Mouse (Mus musculus): ENCODE data around the gene Pxt1. TPM values are rescaled to one million over a fixed set of nuclear protein-coding genes. Genes with fewer than 3 reads are reported as not detected.

Pxt1 gene
- total RNA-seq, 2 experiments from 2014 or later = not detected

- no peak for ATAC-seq (replicated peaks; ENCODE audit: low FRiP score, low TSS enrichment, poor library complexity, severe bottlenecking)
These were observed 21.5 kb downstream of the Pxt1 start for GRCm38 (mm10) chr17:28922096-28922495.

- ATAC-seq (replicated peaks; ENCODE audit: low FRiP score, low TSS enrichment, poor library complexity, severe bottlenecking) = no peak
These were observed 22.6 kb downstream of the Pxt1 start for GRCm38 (mm10) chr17:28921086-28921485.

GRCm38 (mm10) chr17:28916520-28916919, 27.1 kb downstream of the Pxt1 start:
- no peak for ATAC-seq (replicated peaks; ENCODE audit: low FRiP score, low TSS enrichment, poor library complexity, severe bottlenecking)

GRCm38 (mm10) chr17:28915060-28915628, 28.5 kb downstream of the Pxt1 start, which contains the start of gene 4930539E08Rik:
Gene 4930539E08Rik (minus strand): TSS chr17:28915324.
- no peak for ATAC-seq (replicated peaks; ENCODE audit: low FRiP score, low TSS enrichment, poor library complexity, severe bottlenecking)

GRCm38 (mm10) chr17:28913940-28914339, 29.7 kb downstream of the Pxt1 start:
- no peak for ATAC-seq (replicated peaks; ENCODE audit: low FRiP score, low TSS enrichment, poor library complexity, severe bottlenecking)

GRCm38 (mm10) chr17:28913200-28913599, 30.4 kb downstream of the Pxt1 start:
- ATAC-seq (replicated peaks; ENCODE audit: low FRiP score, low TSS enrichment, poor library complexity, severe bottlenecking) = no peak

GRCm38 (mm10) chr17:28910139-28910538, 33.5 kb downstream of the Pxt1 start:
- no peak for ATAC-seq (replicated peaks; ENCODE audit: low FRiP score, low TSS enrichment, poor library complexity, severe bottlenecking)

GRCm38 (mm10) chr17:28909252-28909941, 34.2 kb downstream of the Pxt1 start:
- 0 out of 2 replicates have a peak, but pooled peaks have one; percentile 44 for ATAC-seq (replicated peaks; ENCODE audit: low FRiP score, low TSS enrichment, poor library complexity, severe bottlenecking)

GRCm38 (mm10) chr17:28907959-28908358, 35.7 kb downstream of the Pxt1 start:
- no peak for ATAC-seq (replicated peaks; ENCODE audit: low FRiP score, low TSS enrichment, poor library complexity, severe bottlenecking)

GRCm38 (mm10) chr17:28905377-28905916, 38.2 kb downstream of the Pxt1 start:
- no peak for ATAC-seq (replicated peaks; ENCODE audit: low FRiP score, low TSS enrichment, poor library complexity, severe bottlenecking)

GRCm38 (mm10) chr17:28904546-28905376, 38.9 kb downstream of the Pxt1 start:
- no peak for ATAC-seq (replicated peaks; ENCODE audit: low FRiP score, low TSS enrichment, poor library complexity, severe bottlenecking)

GRCm38 (mm10) chr17:28901559-28901958, 42.1 kb downstream of the Pxt1 start:
- ATAC-seq (replicated peaks; ENCODE audit: low FRiP score, low TSS enrichment, poor library complexity, severe bottlenecking) = no peak

- ATAC-seq (replicated peaks; ENCODE audit: low FRiP score, low TSS enrichment, poor library complexity, severe bottlenecking) = no peak
These were observed 44.2 kb downstream of the Pxt1 start for GRCm38 (mm10) chr17:28899427-28899826.

- no peak for ATAC-seq (replicated peaks; ENCODE audit: low FRiP score, low TSS enrichment, poor library complexity, severe bottlenecking)
These were observed 45.4 kb downstream of the Pxt1 start for GRCm38 (mm10) chr17:28898249-28898648.

- ATAC-seq (replicated peaks; ENCODE audit: low FRiP score, low TSS enrichment, poor library complexity, severe bottlenecking) = no peak
These were observed 45.8 kb downstream of the Pxt1 start for GRCm38 (mm10) chr17:28897817-28898216.

GRCm38 (mm10) chr17:28896095-28896780, 47.4 kb downstream of the Pxt1 start:
- ATAC-seq (replicated peaks; ENCODE audit: low FRiP score, low TSS enrichment, poor library complexity, severe bottlenecking) = no peak

- no peak for ATAC-seq (replicated peaks; ENCODE audit: low FRiP score, low TSS enrichment, poor library complexity, severe bottlenecking)
These were observed 48.3 kb downstream of the Pxt1 start for GRCm38 (mm10) chr17:28895217-28895875.

GRCm38 (mm10) chr17:28894050-28894767, 49.4 kb downstream of the Pxt1 start:
- ATAC-seq (replicated peaks; ENCODE audit: low FRiP score, low TSS enrichment, poor library complexity, severe bottlenecking) = no peak
